Mouse (Mus musculus): ENCODE data around the gene Faf2. TPM values are rescaled to one million over a fixed set of nuclear protein-coding genes. Genes with fewer than 3 reads are reported as not detected.

The Faf2 gene
- total and polyA plus RNA-seq, 2 experiments from 2014 or later = 41.9 to 65.0 TPM

DNA sequence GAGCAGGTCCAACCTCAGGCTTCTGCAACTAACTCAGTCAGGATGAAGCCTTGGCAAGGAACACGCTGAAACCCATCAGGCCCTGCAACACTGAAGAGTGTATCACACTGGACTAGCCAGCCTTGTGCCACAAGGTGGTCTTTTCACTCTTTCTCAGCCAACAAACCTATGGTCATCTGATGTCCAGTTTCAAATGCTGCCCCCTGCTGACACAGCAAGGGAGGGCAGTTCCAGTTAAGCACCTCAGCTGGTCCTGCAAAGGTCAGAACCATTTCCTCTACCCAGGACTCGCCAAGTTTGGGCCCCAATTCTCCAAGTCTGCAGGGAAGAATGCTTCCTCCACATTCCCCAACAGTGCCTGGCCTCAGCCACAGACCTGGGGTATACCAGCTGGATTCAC, 63.6 kb downstream of the Faf2 start:
- H3K27ac ChIP-seq = no peak overlapping the region
- peak overlapping the region; percentile 69 for H3K4me2 ChIP-seq (ENCODE audit: low read depth, low read length)
- H3K36me3 ChIP-seq (ENCODE audit: insufficient read depth, low read length) = peaks cover 40% of the 10 kb centered on the region
- peak; percentile 18 for DNase-seq (ENCODE audit: low spot score)
- peak; percentile 67 for TF ChIP-seq CTCF (IDR thresholded peaks at IDR 0.05; ENCODE audit: low read depth)
- H3K4me1 ChIP-seq (ENCODE audit: insufficient read depth, low read length) = peaks cover 20% of the 10 kb centered on the region; the same call in 1 of the 2 replicates
- H3K4me3 ChIP-seq (ENCODE audit: low read length) = peak overlapping the region; percentile 99; the same call in 1 of the 2 replicates
- no peaks in the 10 kb centered on the region for H3K27me3 ChIP-seq (ENCODE audit: insufficient read depth, low read length)
- H3K9me3 ChIP-seq (ENCODE audit: low read length) = no peaks in the 10 kb centered on the region
- H3K9ac ChIP-seq (replicated peaks; ENCODE audit: low read length) = 0 out of 2 replicates have a peak overlapping the region, but pooled peaks have one; percentile 14
- no peak for ATAC-seq
- 33% methylated on average over 2 of the region's 2 CpGs for WGBS

DNA sequence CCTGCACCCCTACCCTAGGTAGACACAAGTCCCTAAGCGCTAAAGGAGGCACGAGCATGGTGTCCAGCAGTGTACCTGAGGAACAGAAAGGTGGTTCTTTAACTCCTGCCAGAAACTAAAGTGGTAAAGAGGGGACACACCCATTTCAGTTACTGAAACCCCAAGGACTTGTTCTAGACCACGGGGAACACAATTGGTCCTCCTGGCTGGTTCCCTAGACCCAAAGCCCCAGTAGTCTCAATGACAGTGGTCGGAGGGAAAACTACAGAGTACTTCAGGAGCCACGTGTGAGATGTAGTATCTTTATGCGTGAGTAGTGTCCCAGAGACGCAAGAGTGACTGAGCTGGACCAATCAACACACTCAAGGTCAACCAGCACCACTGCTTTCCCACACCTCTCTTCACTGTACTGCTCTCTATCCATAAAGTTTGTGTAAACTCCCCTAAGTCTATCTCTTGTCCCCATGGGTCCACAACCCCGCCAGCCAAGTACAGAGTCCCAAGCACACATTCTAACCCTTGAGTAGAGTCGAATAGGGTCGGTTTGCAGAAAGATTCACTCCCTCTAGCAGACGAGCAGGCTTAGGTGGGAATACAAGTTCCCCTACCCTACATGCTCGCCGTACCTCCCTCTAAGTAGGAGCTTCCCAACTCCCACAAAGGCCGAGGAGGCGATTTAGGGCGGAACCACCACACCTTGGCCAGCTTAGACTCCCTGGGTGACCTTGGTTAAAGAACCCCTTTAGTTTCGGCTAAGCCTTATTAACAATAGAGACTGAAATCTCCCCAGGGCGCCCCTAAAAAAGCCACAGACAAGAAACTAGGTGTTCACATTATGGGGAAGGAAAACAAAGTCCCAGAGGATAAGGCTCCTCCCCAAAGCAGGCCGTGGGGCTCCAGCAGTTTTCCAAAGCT, 64.8 kb downstream of the Faf2 start:
- Histone ChIP-seq H3K27ac (peak overlapping the region; percentile 99), H3K9me3 (ENCODE audit: low read length) (no peaks in the 10 kb centered on the region), H3K4me2 (ENCODE audit: low read depth, low read length) (peak overlapping the region; percentile 69), H3K36me3 (ENCODE audit: insufficient read depth, low read length) (peaks cover 31% of the 10 kb centered on the region), H3K9ac (replicated peaks; ENCODE audit: low read length) (peak overlapping the region; percentile 97), H3K4me1 (ENCODE audit: insufficient read depth, low read length) (peaks cover 20% of the 10 kb centered on the region; the same call in 1 of the 2 replicates), H3K4me3 (ENCODE audit: low read length) (peak overlapping the region; percentile 99), H3K27me3 (ENCODE audit: insufficient read depth, low read length) (no peaks in the 10 kb centered on the region)
- DNase-seq (ENCODE audit: low spot score) (no peak), ATAC-seq (no peak)
- 5% methylated on average over 19 of the region's 19 CpGs for WGBS
- no peak for TF ChIP-seq CTCF (IDR thresholded peaks at IDR 0.05; ENCODE audit: low read depth)

DNA sequence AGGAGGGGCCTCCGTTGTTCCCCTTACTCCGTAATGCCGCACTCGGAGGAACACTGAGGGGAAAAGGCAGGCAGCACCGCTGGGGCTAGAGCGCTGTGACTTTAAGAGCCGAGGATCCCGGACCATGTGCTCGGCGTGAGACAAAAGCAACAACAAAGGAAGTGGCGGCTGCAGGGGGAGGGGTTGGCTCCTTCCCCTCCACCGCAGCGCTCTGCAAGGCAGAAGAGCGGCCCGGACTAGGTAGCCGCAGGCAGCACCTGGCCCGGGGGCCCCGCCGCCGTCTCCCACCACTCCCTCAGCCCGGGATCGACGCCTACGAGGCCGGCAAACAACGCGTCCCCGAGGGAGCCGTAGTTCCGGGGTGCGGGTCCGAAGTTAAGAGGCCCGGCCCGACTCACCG, 65.5 kb downstream of the Faf2 start:
- H3K27me3 ChIP-seq (ENCODE audit: insufficient read depth, low read length) = no peaks in the 10 kb centered on the region
- no peak for TF ChIP-seq CTCF (IDR thresholded peaks at IDR 0.05; ENCODE audit: low read depth)
- H3K4me3 ChIP-seq (ENCODE audit: low read length) = peak overlapping the region; percentile 99
- H3K9ac ChIP-seq (replicated peaks; ENCODE audit: low read length) = peak overlapping the region; percentile 97
- no peaks in the 10 kb centered on the region for H3K9me3 ChIP-seq (ENCODE audit: low read length)
- peak overlapping the region; percentile 99 for H3K27ac ChIP-seq
- H3K4me2 ChIP-seq (ENCODE audit: low read depth, low read length) = peak overlapping the region; percentile 69
- under 1% methylated on average over 35 of the region's 35 CpGs for WGBS
- ATAC-seq (peak; percentile 60), DNase-seq (ENCODE audit: low spot score) (peak; percentile 87)
- H3K4me1 ChIP-seq (ENCODE audit: insufficient read depth, low read length) = peaks cover 27% of the 10 kb centered on the region
- H3K36me3 ChIP-seq (ENCODE audit: insufficient read depth, low read length) = peaks cover 24% of the 10 kb centered on the region

DNA sequence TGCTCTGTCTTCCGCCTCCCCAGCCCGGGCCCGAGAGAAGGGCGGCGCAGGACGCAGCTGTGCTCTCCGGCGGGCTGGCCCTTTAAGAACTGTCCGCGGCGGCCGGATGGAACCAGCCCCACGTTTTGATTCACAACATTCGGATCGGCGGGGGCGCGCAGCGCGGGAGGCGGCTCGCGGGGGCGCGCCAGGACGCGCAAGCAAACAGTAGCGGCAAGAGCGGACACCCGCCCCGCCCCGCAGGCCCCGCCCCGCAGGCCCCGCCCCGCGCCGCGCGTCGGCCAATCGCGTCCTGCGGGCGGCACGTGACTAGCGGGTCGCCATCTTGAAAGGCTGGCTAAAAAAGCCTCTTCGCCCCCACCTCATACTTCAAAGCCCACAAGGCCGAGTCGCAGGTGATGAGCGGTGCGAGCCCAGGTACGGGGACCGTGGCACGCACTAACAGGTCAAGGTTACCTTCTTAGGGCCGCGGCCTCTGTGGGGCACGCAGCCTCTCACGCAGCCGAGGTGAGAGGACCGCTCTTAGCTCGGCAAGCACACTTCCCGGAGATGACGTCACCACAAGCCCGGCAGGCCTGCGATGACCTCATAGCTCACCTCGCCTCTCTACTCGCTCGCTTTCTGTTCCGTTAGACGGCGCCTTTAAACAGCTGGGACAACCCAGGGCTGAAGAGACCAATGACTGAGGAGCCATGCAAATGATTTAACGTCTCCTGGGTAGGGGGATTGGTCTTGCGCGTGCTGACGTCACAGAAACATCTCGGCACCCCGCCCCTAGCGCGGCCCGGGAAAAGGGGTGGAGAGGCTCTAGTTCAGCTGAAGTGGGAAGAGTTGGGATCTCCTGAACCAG, 66.2 kb downstream of the Faf2 start:
- H3K4me1 ChIP-seq (ENCODE audit: insufficient read depth, low read length) = peaks cover 34% of the 10 kb centered on the region
- WGBS = 2% methylated on average over 79 of the region's 82 CpGs
- ATAC-seq = peak; percentile 91

DNA sequence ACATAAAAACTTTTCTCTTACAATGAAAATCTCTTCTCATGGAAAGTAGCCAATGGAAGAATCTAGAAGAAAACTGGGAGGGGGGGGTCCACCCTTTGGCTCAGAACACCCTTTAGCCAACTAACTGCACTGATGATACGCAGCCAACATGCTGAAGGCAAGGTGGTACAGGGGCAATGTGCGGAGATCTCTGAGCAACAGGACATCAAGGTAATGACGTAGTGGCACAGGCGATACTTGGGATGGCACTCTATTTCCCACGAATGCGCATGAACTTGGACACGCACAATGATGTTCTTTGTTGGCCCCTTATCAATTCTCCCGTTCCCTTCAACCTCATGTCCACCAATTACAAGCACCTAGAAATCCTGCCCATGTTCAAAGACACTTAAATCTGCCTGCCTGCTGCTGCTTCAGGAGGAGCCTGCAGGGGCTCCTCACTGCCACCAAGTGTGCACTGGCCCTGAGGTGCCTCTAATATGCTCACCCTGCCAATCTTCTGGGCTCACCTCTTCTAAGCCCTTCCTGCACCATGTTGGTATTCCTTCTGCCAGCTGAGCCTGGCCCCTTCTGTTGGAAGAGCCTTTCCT, 68.7 kb downstream of the Faf2 start:
- ATAC-seq (no peak), DNase-seq (ENCODE audit: low spot score) (no peak)
- Histone ChIP-seq H3K4me3 (ENCODE audit: low read length) (no peak overlapping the region), H3K4me2 (ENCODE audit: low read depth, low read length) (no peak overlapping the region), H3K27ac (no peak overlapping the region), H3K27me3 (ENCODE audit: insufficient read depth, low read length) (no peaks in the 10 kb centered on the region), H3K4me1 (ENCODE audit: insufficient read depth, low read length) (peaks cover 34% of the 10 kb centered on the region), H3K36me3 (ENCODE audit: insufficient read depth, low read length) (0 out of 2 replicates have a peak, but pooled peaks cover 3% of the 10 kb centered on the region), H3K9me3 (ENCODE audit: low read length) (no peaks in the 10 kb centered on the region), H3K9ac (replicated peaks; ENCODE audit: low read length) (no peak overlapping the region)
- 89% methylated on average over 8 of the region's 8 CpGs for WGBS
- no peak for TF ChIP-seq CTCF (IDR thresholded peaks at IDR 0.05; ENCODE audit: low read depth)

More for the DNA sequence above, 66.2 kb downstream of the Faf2 start:
- Histone ChIP-seq H3K4me2 (ENCODE audit: low read depth, low read length) (peak overlapping the region; percentile 69), H3K9me3 (ENCODE audit: low read length) (no peaks in the 10 kb centered on the region), H3K27me3 (ENCODE audit: insufficient read depth, low read length) (no peaks in the 10 kb centered on the region), H3K36me3 (ENCODE audit: insufficient read depth, low read length) (peaks cover 17% of the 10 kb centered on the region), H3K9ac (replicated peaks; ENCODE audit: low read length) (peak overlapping the region; percentile 97), H3K4me3 (ENCODE audit: low read length) (peak overlapping the region; percentile 99), H3K27ac (peak overlapping the region; percentile 99)
- TF ChIP-seq CTCF (IDR thresholded peaks at IDR 0.05; ENCODE audit: low read depth) = no peak
- peak; percentile 98 for DNase-seq (ENCODE audit: low spot score)

DNA sequence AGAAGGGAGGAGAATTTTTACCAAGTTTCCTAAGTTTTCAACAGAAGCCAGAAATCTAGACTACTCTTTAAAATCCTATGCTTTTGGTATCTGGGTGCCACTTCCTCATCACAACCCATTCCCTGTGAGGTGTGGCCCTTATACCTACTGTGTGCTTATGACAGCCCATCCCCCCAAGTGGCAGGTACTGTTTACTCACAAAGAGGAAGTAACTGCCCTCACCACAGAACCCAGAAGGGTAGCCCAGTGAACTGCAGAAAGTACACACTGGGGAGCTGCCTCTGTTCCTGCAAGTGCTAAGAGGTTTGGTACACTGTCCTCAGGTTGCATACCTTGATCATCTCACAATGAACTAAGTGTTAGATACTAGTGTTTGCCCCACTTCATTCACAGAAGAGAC, 70.2 kb downstream of the Faf2 start:
- H3K36me3 ChIP-seq (ENCODE audit: insufficient read depth, low read length) = 0 out of 2 replicates have a peak, but pooled peaks cover 3% of the 10 kb centered on the region
- H3K4me3 ChIP-seq (ENCODE audit: low read length) = no peak overlapping the region; the same call in 1 of the 2 replicates
- H3K27ac ChIP-seq = no peak overlapping the region
- no peaks in the 10 kb centered on the region for H3K9me3 ChIP-seq (ENCODE audit: low read length)
- no peak overlapping the region; the same call in 1 of the 2 replicates for H3K9ac ChIP-seq (replicated peaks; ENCODE audit: low read length)
- H3K4me1 ChIP-seq (ENCODE audit: insufficient read depth, low read length) = peaks cover 24% of the 10 kb centered on the region
- no peak for DNase-seq (ENCODE audit: low spot score)
- no peak for ATAC-seq
- TF ChIP-seq CTCF (IDR thresholded peaks at IDR 0.05; ENCODE audit: low read depth) = no peak
- peak overlapping the region; percentile 96 for H3K4me2 ChIP-seq (ENCODE audit: low read depth, low read length)
- H3K27me3 ChIP-seq (ENCODE audit: insufficient read depth, low read length) = no peaks in the 10 kb centered on the region
